Mouse (Mus musculus): ENCODE results near the gene B3gntl1.

- TF ChIP-seq CTCF (IDR thresholded peaks at IDR 0.05; ENCODE audit: low read depth, low read length): no peak
- no peak for TF ChIP-seq POLR2A (IDR thresholded peaks at IDR 0.05; ENCODE audit: insufficient read depth, low read length)
Measured at GRCm38 (mm10) chr11:121697271-121697670, 24.3 kb upstream of the B3gntl1 start.

All from ES-Bruce4 (cell line).